Mouse (Mus musculus) midbrain, embryonic 16.5 days (tissue): ENCODE measurements around the gene Speer4a. TPM values are rescaled to one million over a fixed set of nuclear protein-coding genes. Genes with fewer than 3 reads are reported as not detected.
"Not testable (repeated sequence)": the region's sequence is repeated elsewhere in the genome, so short reads cannot be mapped to it uniquely, and the experiment has no call there.

Experiments
- ATAC-seq: fragments of 200-750 bp; cut with Nextera tagmentation; 2 replicates; pipeline ENCODE4 v1.8.0; 2017; ENCODE audit warnings: moderate TSS enrichment
- H3K27ac ChIP-seq: fragments of 300-500 bp; sonication (generic); 2 replicates; pipeline ENCODE4 v1.5.1; 2014; ENCODE audit warnings: mild to moderate bottlenecking, low read length, mixed read lengths
- H3K27me3 ChIP-seq: fragments of 300-500 bp; sonication (generic); 2 replicates; pipeline ENCODE4 v1.6.1; 2014; ENCODE audit warnings: low read depth, low read length, mixed read lengths; ENCODE audit not compliant: control insufficient read depth, insufficient read depth
- H3K36me3 ChIP-seq: fragments of 300-500 bp; sonication (generic); 2 replicates; pipeline ENCODE4 v1.6.1; 2014; ENCODE audit warnings: mild to moderate bottlenecking, low read length, moderate library complexity, mixed read lengths; ENCODE audit not compliant: control insufficient read depth, insufficient read depth
- H3K4me1 ChIP-seq: fragments of 300-500 bp; sonication (generic); 2 replicates; pipeline ENCODE4 v1.6.1; 2014; ENCODE audit warnings: mild to moderate bottlenecking, low read length, mixed read lengths; ENCODE audit not compliant: control insufficient read depth, insufficient read depth
- H3K4me2 ChIP-seq: fragments of 300-500 bp; sonication (generic); 2 replicates; pipeline ENCODE4 v1.6.1; 2014; ENCODE audit warnings: mild to moderate bottlenecking, low read length, mixed read lengths
- H3K4me3 ChIP-seq: fragments of 300-500 bp; sonication (generic); 2 replicates; pipeline ENCODE4 v1.5.1; 2014; ENCODE audit warnings: low read depth, mild to moderate bottlenecking, low read length, moderate library complexity, mixed read lengths
- H3K9ac ChIP-seq: fragments of 300-500 bp; sonication (generic); 2 replicates; pipeline ENCODE4 v1.6.1; 2014; ENCODE audit warnings: low read depth, low read length, mixed read lengths
- H3K9me3 ChIP-seq: fragments of 300-500 bp; sonication (generic); replicated peaks from 2 replicates; pipeline ENCODE4 v1.6.1; 2014; ENCODE audit warnings: mild to moderate bottlenecking, low read length, mixed read lengths; ENCODE audit not compliant: control insufficient read depth, poor library complexity, severe bottlenecking
- WGBS: fragments of 180-500 bp; shearing (Covaris S2); extraction: QIAGEN DNeasy Blood & Tissue Kit; methylation state at CpG from one replicate; pipeline ENCODE4 v1.1.7; 2014; 5-methylcytosine and 5-hydroxymethylcytosine counted together
- polyA plus RNA-seq: library from polyadenylated mRNA; unstranded; fragments of >200 nt; fragmentation: Nextera tagmentation; extraction: Ambion mirVana; gene quantifications from 2 replicates; pipeline ENCODE4 v1.2.1, GENCODE M21; 2015

Speer4a gene
- polyA plus RNA-seq, result 0.13 and 0.15 TPM in 2 replicates

- ATAC-seq, H3K27ac ChIP-seq, H3K27me3 ChIP-seq, H3K9ac ChIP-seq, H3K9me3 ChIP-seq, H3K4me1 ChIP-seq, H3K4me3 ChIP-seq, H3K4me2 ChIP-seq, H3K36me3 ChIP-seq: not testable (repeated sequence)
- 76% methylated on average over 2 of the region's 2 CpGs for WGBS
These were observed at the start of gene Speer4a for GRCm38 (mm10) chr5:26039458-26039857. TSS of gene Speer4a (minus strand) at chr5:26039558.

- not testable (repeated sequence) for H3K9ac ChIP-seq, H3K27ac ChIP-seq, H3K36me3 ChIP-seq, H3K27me3 ChIP-seq, H3K4me1 ChIP-seq, H3K9me3 ChIP-seq, ATAC-seq, H3K4me2 ChIP-seq, H3K4me3 ChIP-seq
These were observed 39.7 kb upstream of the Speer4a start for GRCm38 (mm10) chr5:26079023-26079422.

DNA sequence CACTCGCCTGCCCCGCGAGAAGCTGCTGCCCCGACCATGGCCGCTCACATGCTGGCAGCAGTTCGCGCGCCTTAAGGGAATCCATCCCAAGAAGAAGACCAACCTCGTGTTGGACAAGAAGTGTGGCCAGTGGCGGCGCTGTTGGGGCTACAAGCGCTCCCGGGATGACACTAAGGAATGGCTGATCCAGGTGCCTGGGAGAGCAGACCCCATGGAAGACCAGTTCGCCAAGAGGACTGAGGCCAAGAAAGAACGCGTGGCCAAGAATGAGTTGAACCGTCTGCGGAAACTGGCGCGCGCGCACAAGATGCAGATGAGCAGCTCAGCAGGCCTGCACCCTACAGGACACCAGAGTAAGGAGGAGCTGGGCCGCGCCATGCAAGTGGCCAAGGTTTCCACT, 31.4 kb upstream of the Speer4a start:
- Histone ChIP-seq H3K27ac (no peak overlapping the region), H3K36me3 (no peaks in the 10 kb centered on the region), H3K4me3 (no peak overlapping the region), H3K27me3 (no peaks in the 10 kb centered on the region), H3K4me2 (no peak overlapping the region), H3K9me3 (0 out of 2 replicates have a peak, but pooled peaks cover 5% of the 10 kb centered on the region), H3K9ac (no peak overlapping the region), H3K4me1 (no peaks in the 10 kb centered on the region)
- ATAC-seq, result no peak
- WGBS, result 93% methylated on average over 24 of the region's 24 CpGs

DNA sequence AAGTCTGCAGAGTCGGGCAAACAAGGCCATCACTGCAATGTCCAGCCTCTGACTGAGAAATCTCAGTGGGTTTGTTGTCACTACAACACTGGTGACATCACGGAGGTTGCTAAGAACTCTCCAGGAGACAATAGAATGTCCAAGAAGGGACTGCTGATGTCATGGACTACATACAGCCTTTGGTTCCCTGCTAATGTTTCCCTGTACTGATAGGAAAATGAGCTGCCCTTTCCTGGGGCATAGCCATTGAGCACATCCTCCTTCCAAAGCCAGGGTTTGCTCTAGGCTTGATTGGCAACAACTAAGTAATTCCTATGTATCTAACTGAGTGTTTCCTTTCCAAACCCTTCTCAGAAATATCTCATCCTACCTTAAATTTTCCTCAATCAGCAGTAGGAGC, 19.1 kb upstream of the Speer4a start, which contains the start of gene Gm7347:
TSS of gene Gm7347 (minus strand) at position 101 of the 400 bp plus-strand sequence.
- H3K36me3 ChIP-seq, ATAC-seq, H3K9ac ChIP-seq, H3K4me1 ChIP-seq, H3K9me3 ChIP-seq, H3K27ac ChIP-seq, H3K27me3 ChIP-seq, H3K4me2 ChIP-seq, H3K4me3 ChIP-seq: not testable (repeated sequence)
- no CpG with 5 or more reads among the region's 2 CpGs for WGBS

DNA sequence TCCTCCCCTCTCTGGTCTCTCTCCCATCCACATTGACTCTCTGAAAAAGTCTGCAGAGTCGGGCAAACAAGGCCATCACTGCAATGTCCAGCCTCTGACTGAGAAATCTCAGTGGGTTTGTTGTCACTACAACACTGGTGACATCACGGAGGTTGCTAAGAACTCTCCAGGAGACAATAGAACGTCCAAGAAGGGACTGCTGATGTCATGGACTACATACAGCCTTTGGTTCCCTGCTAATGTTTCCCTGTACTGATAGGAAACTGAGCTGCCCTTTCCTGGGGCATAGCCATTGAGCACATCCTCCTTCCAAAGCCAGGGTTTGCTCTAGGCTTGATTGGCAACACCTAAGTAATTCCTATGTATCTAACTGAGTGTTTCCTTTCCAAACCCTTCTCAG, 16.5 kb downstream of the Speer4a start, which contains the start of gene Gm5862:
TSS of gene Gm5862 (minus strand) at position 101 of the 400 bp plus-strand sequence.
- H3K4me3 ChIP-seq, H3K4me2 ChIP-seq, H3K4me1 ChIP-seq, H3K27me3 ChIP-seq, H3K27ac ChIP-seq, ATAC-seq, H3K36me3 ChIP-seq, H3K9me3 ChIP-seq, H3K9ac ChIP-seq: not testable (repeated sequence)
- no CpG with 5 or more reads among the region's 3 CpGs for WGBS

- not testable (repeated sequence) for H3K27ac ChIP-seq, H3K27me3 ChIP-seq, H3K9me3 ChIP-seq, H3K4me1 ChIP-seq, H3K9ac ChIP-seq, ATAC-seq, H3K36me3 ChIP-seq
- Histone ChIP-seq H3K4me2 (peak overlapping the region; percentile 55), H3K4me3 (peak overlapping the region; percentile 34)
- WGBS, result 69% methylated on average over 6 of the region's 7 CpGs
These were observed 31.7 kb downstream of the Speer4a start for GRCm38 (mm10) chr5:26007697-26008096.

- Histone ChIP-seq H3K4me3 (peak overlapping the region; percentile 34), H3K9ac (peak overlapping the region; percentile 37), H3K4me2 (peak overlapping the region; percentile 55)
- H3K4me1 ChIP-seq, H3K9me3 ChIP-seq, H3K36me3 ChIP-seq, H3K27ac ChIP-seq, H3K27me3 ChIP-seq: not testable (repeated sequence)
- peak; percentile 97 for ATAC-seq
- WGBS, result 20% methylated on average over 40 of the region's 45 CpGs
These were observed 32.2 kb downstream of the Speer4a start for GRCm38 (mm10) chr5:26006937-26007695.

DNA sequence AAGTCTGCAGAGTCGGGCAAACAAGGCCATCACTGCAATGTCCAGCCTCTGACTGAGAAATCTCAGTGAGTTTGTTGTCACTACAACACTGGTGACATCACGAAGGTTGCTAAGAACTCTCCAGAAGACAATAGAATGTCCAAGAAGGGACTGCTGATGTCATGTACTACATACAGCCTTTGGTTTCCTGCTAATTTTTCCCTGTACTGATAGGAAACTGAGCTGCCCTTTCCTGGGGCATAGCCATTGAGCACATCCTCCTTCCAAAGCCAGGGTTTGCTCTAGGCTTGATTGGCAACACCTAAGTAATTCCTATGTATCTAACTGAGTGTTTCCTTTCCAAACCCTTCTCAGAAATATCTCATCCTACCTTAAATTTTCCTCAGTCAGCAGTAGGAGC, 34.7 kb downstream of the Speer4a start, which contains the start of gene Gm1979:
TSS of gene Gm1979 (minus strand) at position 101 of the 400 bp plus-strand sequence.
- H3K9me3 ChIP-seq, H3K27me3 ChIP-seq, H3K9ac ChIP-seq, H3K4me3 ChIP-seq, ATAC-seq, H3K27ac ChIP-seq, H3K4me1 ChIP-seq, H3K4me2 ChIP-seq, H3K36me3 ChIP-seq: not testable (repeated sequence)
- 92% methylated on average over 1 of the region's 2 CpGs for WGBS

DNA sequence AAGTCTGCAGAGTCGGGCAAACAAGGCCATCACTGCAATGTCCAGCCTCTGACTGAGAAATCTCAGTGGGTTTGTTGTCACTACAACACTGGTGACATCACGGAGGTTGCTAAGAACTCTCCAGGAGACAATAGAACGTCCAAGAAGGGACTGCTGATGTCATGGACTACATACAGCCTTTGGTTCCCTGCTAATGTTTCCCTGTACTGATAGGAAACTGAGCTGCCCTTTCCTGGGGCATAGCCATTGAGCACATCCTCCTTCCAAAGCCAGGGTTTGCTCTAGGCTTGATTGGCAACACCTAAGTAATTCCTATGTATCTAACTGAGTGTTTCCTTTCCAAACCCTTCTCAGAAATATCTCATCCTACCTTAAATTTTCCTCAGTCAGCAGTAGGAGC, 50.8 kb downstream of the Speer4a start, which contains the start of gene Gm21698:
TSS of gene Gm21698 (minus strand) at position 101 of the 400 bp plus-strand sequence.
- ATAC-seq, H3K4me3 ChIP-seq, H3K9me3 ChIP-seq, H3K4me2 ChIP-seq, H3K27me3 ChIP-seq, H3K27ac ChIP-seq, H3K9ac ChIP-seq, H3K36me3 ChIP-seq, H3K4me1 ChIP-seq: not testable (repeated sequence)
- WGBS, result no CpG with 5 or more reads among the region's 3 CpGs
